Mouse (Mus musculus) kidney, adult 8-10 months (tissue): ENCODE data around the gene Shc3.

Experiments used
- DNase-seq, 2 experiments: peaks; one replicate each; pipeline ENCODE4 v3.0.0; 2022

Shc3 gene

GRCm38 (mm10) chr13:51479826-51480225, 89.4 kb downstream of the Shc3 start:
- DNase-seq = peak; percentile 81 to 84

- no peak for DNase-seq
Observed at GRCm38 (mm10) chr13:51476991-51477390, 92.2 kb downstream of the Shc3 start.

GRCm38 (mm10) chr13:51468697-51469250, 100.4 kb downstream of the Shc3 start:
- no peak for DNase-seq

- no peak for DNase-seq
Observed at GRCm38 (mm10) chr13:51466117-51466841, 102.9 kb downstream of the Shc3 start.

GRCm38 (mm10) chr13:51464294-51464693, 104.9 kb downstream of the Shc3 start:
- DNase-seq = no peak

GRCm38 (mm10) chr13:51456190-51456878, 112.9 kb downstream of the Shc3 start:
- DNase-seq = no peak

GRCm38 (mm10) chr13:51446550-51446949, 122.7 kb downstream of the Shc3 start:
- no peak for DNase-seq

- no peak for DNase-seq
Observed at GRCm38 (mm10) chr13:51442922-51443321, 126.3 kb downstream of the Shc3 start.

- no peak for DNase-seq
Observed at GRCm38 (mm10) chr13:51437105-51438085, 131.8 kb downstream of the Shc3 start.

GRCm38 (mm10) chr13:51435146-51435545, 134.1 kb downstream of the Shc3 start:
- DNase-seq = peak in 1 of 2 experiments; percentile 30

GRCm38 (mm10) chr13:51434460-51434859, 134.8 kb downstream of the Shc3 start:
- DNase-seq = no peak

- DNase-seq = no peak
Observed at GRCm38 (mm10) chr13:51433371-51433770, 135.8 kb downstream of the Shc3 start.

- no peak for DNase-seq
Observed at GRCm38 (mm10) chr13:51425662-51426443, 143.4 kb downstream of the Shc3 start.

- DNase-seq = peak; percentile 62 to 84
Observed at GRCm38 (mm10) chr13:51424647-51425046, 144.6 kb downstream of the Shc3 start.

- no peak for DNase-seq
Observed at GRCm38 (mm10) chr13:51423647-51424046, 145.6 kb downstream of the Shc3 start.

- DNase-seq = no peak
Observed at GRCm38 (mm10) chr13:51420861-51421260, 148.4 kb downstream of the Shc3 start.

- DNase-seq = no peak
Observed at GRCm38 (mm10) chr13:51419501-51419900, 149.7 kb downstream of the Shc3 start.

- no peak for DNase-seq
Observed at GRCm38 (mm10) chr13:51418942-51419451, 150.2 kb downstream of the Shc3 start.

- peak; percentile 80 to 93 for DNase-seq
Observed at GRCm38 (mm10) chr13:51418268-51418941, 150.8 kb downstream of the Shc3 start.

GRCm38 (mm10) chr13:51417796-51418195, 151.4 kb downstream of the Shc3 start:
- DNase-seq = peak in 1 of 2 experiments; percentile 29

GRCm38 (mm10) chr13:51416727-51417126, 152.5 kb downstream of the Shc3 start:
- no peak for DNase-seq
